Mouse (Mus musculus) megakaryocyte, embryonic 14.5 days (primary cell): ENCODE measurements around the gene Psen2.

Experiments used
- FLI1 ChIP-seq: IDR thresholded peaks from 2 replicates; pipeline ENCODE4 v1.6.1; 2012; ENCODE audit warnings: low read length, inconsistent platforms, mixed read lengths
- GATA1 ChIP-seq: IDR thresholded peaks from 3 replicates; pipeline ENCODE4 v1.6.1; 2012; ENCODE audit warnings: mixed read lengths, low read length, inconsistent platforms, borderline replicate concordance

GRCm38 (mm10) chr1:180191651-180192220, 71.5 kb downstream of the Psen2 start:
- TF ChIP-seq FLI1 (no peak), GATA1 (no peak)
